Mouse (Mus musculus) G1E-ER4 (cell line): ENCODE data around the gene Syce2. TPM values are rescaled to one million over a fixed set of nuclear protein-coding genes. Genes with fewer than 3 reads are reported as not detected.
A peak's percentile ranks its signal among the peaks of the same experiment; 100 is the strongest.

Experiments
- GATA1 ChIP-seq: IDR thresholded peaks from one replicate; pipeline ENCODE4 v1.8.0; 2012; ENCODE audit warnings: low read length, inconsistent platforms
- polyA plus RNA-seq: library from polyadenylated mRNA; stranded (reverse); fragments of >175 nt; gene quantifications from 2 replicates; pipeline ENCODE4 v1.2.3, GENCODE M21; 2012

Syce2 gene
- polyA plus RNA-seq, 1 experiment = 102 TPM

- no peak for TF ChIP-seq GATA1
Measured at GRCm38 (mm10) chr8:84839411-84839810, 32.5 kb upstream of the Syce2 start.

DNA sequence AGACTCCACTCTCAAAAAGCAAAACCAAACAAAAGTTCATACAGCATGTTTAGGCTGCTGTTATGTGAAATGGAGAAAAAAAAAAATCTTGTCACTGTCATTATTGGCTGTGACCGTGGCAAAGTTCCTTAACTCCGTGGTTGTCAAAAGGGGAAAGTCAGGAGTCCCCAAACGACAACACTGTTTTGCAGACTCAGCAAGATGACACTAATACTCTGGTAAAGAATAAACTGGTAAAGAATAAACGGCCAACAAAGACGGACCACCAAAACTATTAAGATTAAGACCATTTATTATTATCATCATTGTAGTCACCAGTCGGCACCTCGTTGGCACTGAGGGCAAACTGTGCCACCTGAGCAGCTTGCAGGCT lies 32.0 kb upstream of the Syce2 start:
- TF ChIP-seq GATA1 = no peak

GRCm38 (mm10) chr8:84840248-84840999 lies 31.5 kb upstream of the Syce2 start, which contains the start of gene Rad23a:
Gene Rad23a (minus strand): TSS chr8:84840665.
- no peak for TF ChIP-seq GATA1

DNA sequence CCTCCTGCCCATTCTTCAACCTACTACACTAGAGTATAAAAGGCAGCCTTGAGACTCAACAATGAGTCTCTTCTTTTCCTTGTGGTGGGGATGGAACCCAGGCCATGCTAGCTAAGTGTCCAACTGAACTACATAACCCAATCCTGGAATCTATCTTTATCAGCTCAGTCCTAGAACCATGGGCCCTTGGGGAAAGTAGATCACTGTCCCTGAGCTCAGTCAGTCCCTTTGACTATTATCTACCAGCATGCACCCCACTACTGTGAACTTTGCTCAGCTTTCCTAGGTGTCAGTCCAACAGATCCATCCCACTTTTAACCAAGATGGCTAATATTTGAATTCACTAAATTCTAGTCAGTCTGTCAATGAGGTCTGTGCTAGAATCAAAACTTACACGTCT lies 30.4 kb upstream of the Syce2 start:
- no peak for TF ChIP-seq GATA1

- TF ChIP-seq GATA1 = no peak
Measured at GRCm38 (mm10) chr8:84844397-84845070, 27.4 kb upstream of the Syce2 start.

- TF ChIP-seq GATA1 = no peak
Measured at GRCm38 (mm10) chr8:84845355-84846093, 26.4 kb upstream of the Syce2 start.

DNA sequence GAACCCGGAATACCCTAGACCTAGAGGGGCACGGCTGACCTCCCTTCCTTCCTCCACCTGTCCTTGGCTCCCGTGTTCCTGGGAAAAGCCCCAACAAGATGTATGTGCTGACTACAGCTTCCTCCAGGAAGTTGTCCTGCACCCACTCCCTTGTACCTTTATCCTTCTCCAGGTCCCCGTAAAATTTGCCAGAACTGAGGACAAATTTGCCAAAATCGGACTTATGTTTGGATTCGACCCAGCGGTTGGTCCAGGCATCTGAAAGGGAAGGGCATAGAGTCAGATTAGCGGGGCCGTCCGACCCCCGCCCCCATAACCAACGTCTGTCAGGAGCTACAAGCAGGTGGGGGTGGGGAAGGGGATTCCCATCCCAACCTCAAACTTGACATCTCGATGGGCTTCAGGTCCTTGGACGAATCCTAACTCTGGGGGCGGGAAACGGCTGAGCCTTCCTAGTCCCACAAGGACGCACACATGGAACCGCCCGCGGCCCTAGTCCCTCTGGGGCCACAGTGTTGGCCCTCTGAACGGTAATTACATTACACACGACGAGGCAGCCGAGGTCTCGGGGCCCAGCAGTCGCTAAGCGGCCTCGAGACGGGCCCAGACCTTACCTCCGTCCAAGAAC lies 25.7 kb upstream of the Syce2 start:
- no peak for TF ChIP-seq GATA1

DNA sequence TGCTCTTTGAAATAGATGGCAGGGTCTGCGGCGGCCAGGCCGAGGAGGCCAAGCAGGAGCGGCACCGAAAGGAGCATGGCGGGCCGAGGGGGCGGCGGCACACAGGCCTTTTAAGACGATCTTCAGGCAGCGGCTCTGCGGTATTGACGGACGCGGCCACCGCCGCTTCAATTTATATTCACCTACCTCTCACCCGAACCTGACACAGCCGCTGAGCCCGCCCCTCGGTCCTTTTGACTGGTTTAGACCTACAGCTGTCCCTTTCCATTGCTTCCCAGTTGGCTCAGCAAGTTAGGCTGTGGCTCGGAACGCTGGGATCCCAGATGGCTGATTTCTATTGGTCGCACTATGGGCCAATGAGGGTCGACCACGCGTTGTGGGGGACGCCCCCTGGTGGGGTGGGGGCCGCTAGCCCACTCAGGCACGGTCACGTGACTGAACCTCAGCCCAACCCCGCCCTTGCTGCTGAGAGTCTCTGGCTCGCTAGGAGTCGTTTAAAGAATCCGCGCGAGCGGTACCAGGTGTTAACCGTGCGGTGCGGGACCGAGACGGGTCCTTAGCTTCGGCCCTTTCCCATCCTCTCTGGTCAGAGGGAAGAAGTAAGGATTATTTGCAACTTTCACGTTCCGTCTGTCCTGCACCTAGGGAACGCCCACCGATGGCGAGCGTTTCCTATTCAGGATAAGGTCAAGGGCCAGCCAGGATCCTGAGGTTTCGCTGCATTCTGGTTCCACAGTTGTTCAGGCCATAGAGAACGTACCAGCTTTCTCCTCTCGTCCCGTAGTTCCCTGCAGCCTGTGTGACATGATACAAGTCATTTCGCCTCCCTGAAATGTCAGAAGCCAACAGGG lies 25.0 kb upstream of the Syce2 start, which contains the start of gene Calr:
Gene Calr (minus strand): TSS at position 213 of the 851 bp plus-strand sequence.
- no peak for TF ChIP-seq GATA1

GRCm38 (mm10) chr8:84847684-84848435 lies 24.1 kb upstream of the Syce2 start:
- TF ChIP-seq GATA1 = peak; percentile 85

GRCm38 (mm10) chr8:84856434-84856833 lies 15.5 kb upstream of the Syce2 start:
- TF ChIP-seq GATA1 = no peak

DNA sequence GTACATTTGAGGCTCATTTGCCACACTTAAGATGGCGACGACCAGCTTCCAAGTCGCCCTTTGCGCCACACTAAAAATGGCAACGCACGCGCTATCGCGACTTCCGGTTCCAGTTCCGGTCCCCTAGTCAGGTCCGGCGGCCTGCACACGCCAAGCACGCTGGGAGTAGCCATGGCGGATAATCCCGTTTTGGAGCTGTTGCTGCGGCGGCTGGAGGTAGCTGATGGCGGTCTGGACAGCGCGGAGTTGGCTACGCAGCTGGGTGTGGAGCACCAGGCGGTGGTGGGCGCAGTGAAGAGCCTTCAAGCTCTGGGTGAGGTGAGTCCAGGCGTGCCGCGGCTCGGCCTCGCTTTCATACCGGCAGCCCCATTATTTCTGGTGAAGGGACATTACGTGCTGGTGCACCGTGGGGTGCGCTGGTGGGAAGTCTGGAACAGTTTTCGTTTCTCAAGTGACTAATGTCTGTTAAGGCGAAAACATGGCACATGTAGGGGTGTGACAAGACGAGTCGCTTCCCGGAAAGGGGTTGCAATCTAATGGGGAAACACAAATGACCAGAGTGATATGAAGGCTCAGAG lies 15.0 kb upstream of the Syce2 start, which contains the start of gene Farsa:
Gene Farsa (plus strand): TSS at position 126 of the 578 bp plus-strand sequence.
- TF ChIP-seq GATA1 = no peak

DNA sequence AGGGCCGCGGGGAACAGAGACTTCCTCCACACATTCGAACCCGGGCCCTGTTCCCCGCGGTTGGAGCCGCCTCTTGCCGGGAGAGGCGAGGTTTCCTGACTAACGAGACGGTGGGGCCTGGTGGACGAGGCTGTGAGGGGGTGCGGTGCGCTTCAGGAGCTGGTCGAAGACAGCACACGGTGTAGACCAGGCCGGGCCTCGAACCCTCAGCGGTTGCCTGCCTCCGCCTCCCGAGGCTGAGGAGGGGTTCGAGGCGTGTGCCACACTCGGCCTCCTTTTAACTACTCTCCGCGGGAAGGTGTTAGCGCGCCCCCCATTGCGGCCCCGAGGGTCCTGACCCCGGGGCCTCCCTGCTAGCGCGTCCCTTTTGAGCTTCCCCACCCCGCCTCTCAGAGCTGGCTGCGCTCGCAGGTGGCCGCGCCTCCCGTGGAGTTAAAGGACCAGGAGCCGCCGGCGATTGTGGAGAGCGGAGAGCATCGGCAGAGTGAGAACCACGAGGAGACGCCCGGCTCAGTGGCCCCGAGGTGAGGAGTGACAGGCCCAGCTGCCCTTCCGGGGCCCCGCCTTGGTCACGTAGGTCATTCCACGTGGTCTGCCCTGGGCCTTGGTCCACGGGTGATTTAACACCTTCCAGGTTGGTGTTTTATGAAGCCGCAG lies 526 bp downstream of the Syce2 start:
- no peak for TF ChIP-seq GATA1

GRCm38 (mm10) chr8:84873016-84873415 lies 1.1 kb downstream of the Syce2 start:
- TF ChIP-seq GATA1 = no peak
